Mouse (Mus musculus): Measurements from ENCODE around the gene Dnah8. TPM values are rescaled to one million over a fixed set of nuclear protein-coding genes. Genes with fewer than 3 reads are reported as not detected.

The Dnah8 gene
- polyA plus RNA-seq, 1 experiment from 2014 or later = 2.8 TPM

DNA sequence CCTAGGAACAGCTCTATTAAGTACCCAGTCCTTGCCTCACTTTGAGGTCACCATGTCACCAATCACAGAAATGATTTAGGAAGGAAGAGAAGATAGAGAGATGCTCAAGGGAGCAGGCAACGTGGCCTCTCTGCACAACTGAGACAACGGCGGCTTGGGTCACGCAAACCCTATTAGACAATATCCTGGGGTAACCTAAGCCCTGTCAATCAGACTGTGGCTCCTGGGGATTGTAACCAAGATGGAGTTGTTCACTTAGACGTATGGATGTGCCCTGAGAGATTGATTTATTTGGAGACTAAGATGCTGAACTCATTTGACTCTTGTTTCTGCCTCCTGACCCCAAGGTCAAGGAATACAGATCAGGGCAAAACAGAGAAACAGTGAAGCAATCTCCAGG is 29.7 kb upstream of the Dnah8 start:
- Histone ChIP-seq H3K4me1 (peaks cover 7% of the 10 kb centered on the region; the same call in 1 of the 2 replicates), H3K9me3 (replicated peaks) (no peaks in the 10 kb centered on the region), H3K36me3 (peaks cover 35% of the 10 kb centered on the region), H3K9ac (replicated peaks) (no peak overlapping the region), H3K4me3 (replicated peaks) (no peak overlapping the region), H3K4me2 (no peak overlapping the region), H3K27ac (replicated peaks) (no peak overlapping the region), H3K27me3 (replicated peaks) (no peaks in the 10 kb centered on the region)
- no peak for ATAC-seq (ENCODE audit: low FRiP score)
- WGBS = 64% methylated on average over 5 of the region's 5 CpGs

DNA sequence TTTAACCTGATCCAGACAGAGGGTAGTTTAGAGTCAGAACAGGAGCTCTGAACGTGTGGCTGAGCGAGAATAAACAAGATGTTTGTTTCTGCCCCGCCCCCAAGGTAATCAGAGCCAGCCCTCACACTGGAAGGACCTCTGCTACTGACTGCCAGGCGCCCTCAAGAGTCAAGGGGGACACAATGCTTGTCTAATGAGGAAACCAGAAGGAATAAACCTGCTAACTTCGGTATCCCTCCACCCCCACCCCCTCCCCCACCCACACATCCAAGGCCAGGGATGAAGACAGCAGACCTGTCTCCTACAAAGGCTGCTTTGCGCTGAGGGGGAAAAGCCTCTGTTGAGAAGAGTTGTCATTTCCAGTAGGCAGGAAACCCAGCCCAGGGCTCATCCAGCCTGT is 29.3 kb upstream of the Dnah8 start:
- Histone ChIP-seq H3K9ac (replicated peaks) (no peak overlapping the region), H3K27ac (replicated peaks) (no peak overlapping the region), H3K27me3 (replicated peaks) (no peaks in the 10 kb centered on the region), H3K4me3 (replicated peaks) (no peak overlapping the region), H3K4me1 (peaks cover 7% of the 10 kb centered on the region; the same call in 1 of the 2 replicates), H3K36me3 (peaks cover 38% of the 10 kb centered on the region), H3K4me2 (no peak overlapping the region), H3K9me3 (replicated peaks) (no peaks in the 10 kb centered on the region)
- WGBS = 64% methylated on average over 6 of the region's 6 CpGs
- no peak for ATAC-seq (ENCODE audit: low FRiP score)

DNA sequence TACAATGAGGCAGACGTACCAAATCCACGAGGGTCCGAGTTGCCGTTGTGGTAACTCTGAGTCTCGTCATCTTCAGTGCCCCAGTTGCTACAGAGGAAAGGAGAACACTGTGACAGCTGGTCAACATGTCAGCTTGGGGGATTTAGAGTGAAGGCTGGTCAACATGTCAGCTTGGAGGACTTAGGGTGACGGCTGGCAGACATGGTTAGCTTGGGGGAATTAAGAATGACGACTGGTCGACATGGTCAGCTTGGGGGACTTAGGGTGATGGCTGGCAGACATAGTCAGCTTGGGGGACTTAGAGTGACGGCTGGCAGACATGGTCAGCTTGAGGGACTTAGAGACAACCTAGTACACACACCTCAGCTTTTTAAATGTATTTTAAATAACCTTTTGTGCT is 26.4 kb upstream of the Dnah8 start:
- WGBS = 97% methylated on average over 9 of the region's 9 CpGs
- Histone ChIP-seq H3K27me3 (replicated peaks) (no peaks in the 10 kb centered on the region), H3K4me1 (no peaks in the 10 kb centered on the region), H3K9me3 (replicated peaks) (no peaks in the 10 kb centered on the region), H3K36me3 (peaks cover 53% of the 10 kb centered on the region), H3K4me2 (no peak overlapping the region), H3K27ac (replicated peaks) (no peak overlapping the region), H3K4me3 (replicated peaks) (no peak overlapping the region), H3K9ac (replicated peaks) (no peak overlapping the region)
- ATAC-seq (ENCODE audit: low FRiP score) = no peak

DNA sequence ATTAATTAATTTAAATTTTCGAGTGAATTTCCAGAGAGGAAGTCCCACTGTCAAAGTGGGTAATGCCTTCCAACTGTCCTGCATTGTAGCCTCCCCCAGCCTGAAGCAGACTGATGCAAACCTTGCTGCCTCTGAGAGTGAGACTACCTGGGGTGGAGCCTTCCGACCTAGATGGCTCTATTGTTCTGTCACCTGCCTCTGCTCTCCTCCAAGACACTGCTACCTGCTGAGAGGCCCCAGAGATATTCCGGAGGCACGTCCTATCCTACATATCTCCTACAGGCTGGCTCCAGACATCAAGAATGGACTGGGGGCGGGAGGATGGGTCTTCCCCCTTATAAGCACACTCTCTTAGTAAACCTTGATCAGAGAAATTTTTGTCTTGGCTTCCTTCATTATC is 25.9 kb upstream of the Dnah8 start:
- Histone ChIP-seq H3K27me3 (replicated peaks) (no peaks in the 10 kb centered on the region), H3K36me3 (peaks cover 49% of the 10 kb centered on the region), H3K27ac (replicated peaks) (no peak overlapping the region), H3K4me1 (no peaks in the 10 kb centered on the region), H3K4me2 (no peak overlapping the region), H3K9ac (replicated peaks) (no peak overlapping the region), H3K4me3 (replicated peaks) (no peak overlapping the region), H3K9me3 (replicated peaks) (no peaks in the 10 kb centered on the region)
- no peak for ATAC-seq (ENCODE audit: low FRiP score)
- 95% methylated on average over 5 of the region's 5 CpGs for WGBS

DNA sequence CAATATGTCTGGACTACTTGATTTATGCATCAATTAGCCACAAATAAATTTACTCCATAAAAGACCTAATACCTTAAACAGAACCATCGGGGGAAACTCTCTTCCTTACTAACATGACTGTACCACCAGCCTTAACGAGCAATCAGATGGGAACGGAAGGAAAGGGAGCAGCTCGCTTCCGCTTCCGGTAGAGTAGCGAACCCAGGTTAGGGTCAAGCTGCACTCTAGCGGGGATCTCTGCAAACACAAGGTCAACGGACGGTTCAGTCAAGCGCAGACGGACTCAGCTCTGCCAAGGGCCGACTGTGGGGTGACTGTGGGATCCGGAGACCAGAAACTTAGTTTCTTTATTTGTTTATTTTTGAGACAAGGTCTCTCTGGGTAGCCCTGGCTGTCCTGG is 22.0 kb upstream of the Dnah8 start:
- H3K4me1 ChIP-seq = 0 out of 2 replicates have a peak, but pooled peaks cover under 1% of the 10 kb centered on the region
- no peaks in the 10 kb centered on the region for H3K9me3 ChIP-seq (replicated peaks)
- peaks cover 33% of the 10 kb centered on the region for H3K36me3 ChIP-seq
- no peak overlapping the region for H3K4me2 ChIP-seq
- no peak overlapping the region for H3K4me3 ChIP-seq (replicated peaks)
- ATAC-seq (ENCODE audit: low FRiP score) = no peak
- H3K27me3 ChIP-seq (replicated peaks) = no peaks in the 10 kb centered on the region
- no peak overlapping the region for H3K27ac ChIP-seq (replicated peaks)
- 96% methylated on average over 14 of the region's 14 CpGs for WGBS
- no peak overlapping the region for H3K9ac ChIP-seq (replicated peaks)

DNA sequence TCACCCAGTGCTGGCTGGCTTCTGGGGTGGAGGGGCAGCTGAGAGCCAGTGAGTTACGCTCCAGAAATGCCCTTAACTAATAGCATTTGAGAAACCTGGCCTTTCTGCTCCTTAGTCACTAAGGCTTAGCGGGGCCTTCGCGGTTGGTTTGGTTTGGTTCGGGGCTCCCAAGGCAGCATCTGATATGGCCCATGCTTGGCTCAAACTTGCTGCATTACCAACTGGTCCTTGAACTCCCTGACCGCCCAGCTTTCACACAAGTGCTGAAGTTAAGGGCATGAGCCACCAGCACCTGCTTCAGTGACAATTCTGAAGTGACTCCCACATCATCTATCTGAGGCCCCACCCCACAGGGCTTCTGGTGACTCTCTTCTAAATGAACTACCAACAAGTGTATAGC is 19.9 kb upstream of the Dnah8 start:
- no peak for ATAC-seq (ENCODE audit: low FRiP score)

DNA sequence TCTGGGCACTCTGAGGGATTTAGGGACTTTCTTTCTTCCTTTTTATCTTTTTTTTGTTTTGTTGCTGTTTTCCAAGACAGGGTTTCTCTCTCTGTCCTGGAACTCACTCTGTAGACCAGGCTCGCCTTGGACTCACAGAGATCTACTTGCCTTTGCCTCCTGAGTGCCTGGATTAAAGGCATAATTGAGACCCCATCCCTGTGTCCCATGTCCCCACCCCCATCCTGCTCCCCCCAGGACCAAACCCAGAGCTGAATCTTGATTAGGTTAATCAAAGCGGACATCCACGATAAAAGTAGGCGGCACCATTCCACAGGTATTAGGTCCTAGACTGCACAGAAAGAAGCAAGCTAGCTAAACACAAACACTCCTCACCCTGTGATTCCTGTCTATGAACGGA is 19.2 kb upstream of the Dnah8 start:
- H3K27me3 ChIP-seq (replicated peaks) = no peaks in the 10 kb centered on the region
- no peak overlapping the region for H3K27ac ChIP-seq (replicated peaks)
- ATAC-seq (ENCODE audit: low FRiP score) = no peak
- H3K36me3 ChIP-seq = peaks cover 14% of the 10 kb centered on the region; the same call in 1 of the 2 replicates
- H3K4me3 ChIP-seq (replicated peaks) = no peak overlapping the region
- H3K9me3 ChIP-seq (replicated peaks) = no peaks in the 10 kb centered on the region
- no peak overlapping the region for H3K4me2 ChIP-seq
- 91% methylated on average over 5 of the region's 5 CpGs for WGBS
- peaks cover 13% of the 10 kb centered on the region for H3K4me1 ChIP-seq
- no peak overlapping the region for H3K9ac ChIP-seq (replicated peaks)

More for the DNA sequence above, 19.9 kb upstream of the Dnah8 start:
- Histone ChIP-seq H3K9me3 (replicated peaks) (no peaks in the 10 kb centered on the region), H3K9ac (replicated peaks) (no peak overlapping the region), H3K4me1 (peaks cover 13% of the 10 kb centered on the region), H3K27ac (replicated peaks) (no peak overlapping the region), H3K4me2 (no peak overlapping the region), H3K4me3 (replicated peaks) (no peak overlapping the region), H3K36me3 (peaks cover 18% of the 10 kb centered on the region; the same call in 1 of the 2 replicates), H3K27me3 (replicated peaks) (no peaks in the 10 kb centered on the region)
- WGBS = 91% methylated on average over 6 of the region's 6 CpGs

DNA sequence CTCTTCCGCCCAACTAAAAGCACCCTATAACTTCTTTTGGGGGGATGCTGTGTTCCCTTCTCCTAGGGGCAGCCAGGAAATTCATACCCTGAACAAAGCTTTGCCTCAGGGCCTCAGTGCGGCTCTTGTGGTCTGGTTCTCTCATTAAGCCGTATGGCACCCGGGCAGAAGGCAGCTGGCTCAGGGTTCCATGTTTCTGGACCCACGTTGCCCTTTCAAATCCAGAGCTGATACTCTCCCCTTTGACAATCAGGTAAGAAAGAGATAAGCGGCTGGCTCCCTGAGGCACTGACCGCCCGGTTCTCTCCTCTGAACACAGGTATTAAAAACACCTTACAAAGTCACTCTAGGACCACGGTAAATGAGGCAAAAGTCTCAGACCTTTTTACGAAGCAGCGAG is 17.9 kb upstream of the Dnah8 start:
- Histone ChIP-seq H3K4me3 (replicated peaks) (no peak overlapping the region), H3K36me3 (peaks cover 11% of the 10 kb centered on the region; the same call in 1 of the 2 replicates), H3K9ac (replicated peaks) (no peak overlapping the region), H3K27ac (replicated peaks) (no peak overlapping the region), H3K27me3 (replicated peaks) (no peaks in the 10 kb centered on the region), H3K4me1 (peaks cover 15% of the 10 kb centered on the region), H3K4me2 (no peak overlapping the region), H3K9me3 (replicated peaks) (no peaks in the 10 kb centered on the region)
- 90% methylated on average over 11 of the region's 11 CpGs for WGBS
- no peak for ATAC-seq (ENCODE audit: low FRiP score)

DNA sequence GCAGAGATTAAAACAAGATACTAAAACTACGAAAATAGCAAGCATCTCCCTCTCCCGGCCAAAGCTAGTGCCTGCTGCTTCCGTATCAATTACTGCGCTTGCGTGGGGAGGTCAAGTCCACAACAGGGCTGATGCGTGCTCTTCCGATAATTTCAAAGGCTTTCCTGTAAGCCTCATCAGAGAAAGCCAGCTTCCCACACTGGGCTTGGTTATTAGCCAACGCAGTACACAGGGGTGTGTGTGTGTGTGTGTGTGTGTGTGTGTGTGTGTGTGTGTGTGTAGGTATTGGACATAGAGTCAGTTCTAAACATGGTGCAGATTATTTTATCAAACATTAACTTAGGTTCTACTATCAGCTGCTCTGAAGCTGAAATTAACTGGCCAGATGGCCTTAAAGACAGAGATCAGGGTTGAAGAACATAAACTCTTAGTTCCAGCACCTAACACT is 17.5 kb upstream of the Dnah8 start:
- WGBS = 95% methylated on average over 8 of the region's 8 CpGs
- ATAC-seq (ENCODE audit: low FRiP score) = no peak

DNA sequence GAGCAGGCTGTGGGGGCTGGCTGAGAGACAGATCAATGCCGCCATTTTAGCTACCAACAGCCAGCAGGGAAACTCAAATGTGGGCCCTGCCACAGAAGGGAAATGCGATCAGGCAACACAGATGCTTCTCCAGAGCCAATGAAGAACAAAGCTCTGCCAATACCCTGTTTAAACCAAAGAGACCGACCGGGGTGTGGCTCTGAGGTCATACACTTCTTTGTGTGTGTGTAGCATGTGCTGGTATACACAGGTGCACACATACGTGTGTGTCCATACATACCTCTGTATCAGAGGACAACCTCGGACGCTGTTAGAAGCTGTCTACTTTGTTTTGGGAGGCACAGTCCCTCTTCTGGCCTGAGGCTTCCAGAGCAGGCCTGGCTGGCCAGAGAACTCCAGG is 16.8 kb upstream of the Dnah8 start:
- WGBS = 87% methylated on average over 7 of the region's 7 CpGs
- H3K36me3 ChIP-seq = peaks cover 4% of the 10 kb centered on the region; the same call in 1 of the 2 replicates
- ATAC-seq (ENCODE audit: low FRiP score) = no peak
- H3K9ac ChIP-seq (replicated peaks) = no peak overlapping the region
- H3K4me1 ChIP-seq = peaks cover 25% of the 10 kb centered on the region
- H3K4me3 ChIP-seq (replicated peaks) = no peak overlapping the region
- no peak overlapping the region for H3K4me2 ChIP-seq
- no peaks in the 10 kb centered on the region for H3K27me3 ChIP-seq (replicated peaks)
- no peak overlapping the region for H3K27ac ChIP-seq (replicated peaks)
- no peaks in the 10 kb centered on the region for H3K9me3 ChIP-seq (replicated peaks)

More for the DNA sequence above, 17.5 kb upstream of the Dnah8 start:
- no peak overlapping the region for H3K9ac ChIP-seq (replicated peaks)
- H3K9me3 ChIP-seq (replicated peaks) = no peaks in the 10 kb centered on the region
- H3K27ac ChIP-seq (replicated peaks) = no peak overlapping the region
- peaks cover 11% of the 10 kb centered on the region; the same call in 1 of the 2 replicates for H3K36me3 ChIP-seq
- no peak overlapping the region for H3K4me2 ChIP-seq
- H3K27me3 ChIP-seq (replicated peaks) = no peaks in the 10 kb centered on the region
- no peak overlapping the region for H3K4me3 ChIP-seq (replicated peaks)
- peaks cover 20% of the 10 kb centered on the region for H3K4me1 ChIP-seq

DNA sequence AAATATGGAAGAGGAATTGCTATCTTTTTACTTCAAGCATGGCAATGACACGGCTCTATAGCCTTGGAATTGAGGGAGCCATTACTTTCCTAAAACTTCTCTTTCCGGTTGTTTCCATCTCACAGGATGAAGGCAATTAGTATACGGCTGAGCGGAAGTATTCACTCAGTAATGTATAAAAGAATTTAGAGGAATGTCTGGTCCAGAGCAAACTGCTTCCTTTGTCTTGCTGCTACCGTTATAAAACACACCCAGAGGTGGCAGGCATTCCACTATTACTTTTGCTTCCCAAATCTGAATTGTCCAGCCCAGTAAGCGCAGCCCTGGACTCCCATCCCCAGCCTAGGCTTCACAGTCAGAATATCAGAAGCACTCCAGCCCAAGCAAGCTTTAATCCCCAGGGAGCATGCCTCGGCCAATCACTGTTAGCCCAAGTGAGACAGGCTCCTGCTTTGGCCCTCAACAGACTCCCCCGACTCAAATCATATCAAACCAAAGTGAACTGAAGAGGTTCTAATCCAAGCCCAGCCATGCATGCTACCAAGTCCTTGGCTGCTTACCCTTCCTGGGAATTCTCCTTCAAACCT is 16.2 kb upstream of the Dnah8 start:
- no peak overlapping the region for H3K4me3 ChIP-seq (replicated peaks)
- no peak overlapping the region for H3K9ac ChIP-seq (replicated peaks)
- no peak overlapping the region; the same call in 1 of the 2 replicates for H3K27ac ChIP-seq (replicated peaks)
- no peaks in the 10 kb centered on the region for H3K9me3 ChIP-seq (replicated peaks)
- 31% methylated on average over 8 of the region's 8 CpGs for WGBS
- no peak overlapping the region for H3K4me2 ChIP-seq
- H3K27me3 ChIP-seq (replicated peaks) = no peaks in the 10 kb centered on the region
- H3K4me1 ChIP-seq = peaks cover 25% of the 10 kb centered on the region
- no peak for ATAC-seq (ENCODE audit: low FRiP score)
- H3K36me3 ChIP-seq = no peaks in the 10 kb centered on the region

DNA sequence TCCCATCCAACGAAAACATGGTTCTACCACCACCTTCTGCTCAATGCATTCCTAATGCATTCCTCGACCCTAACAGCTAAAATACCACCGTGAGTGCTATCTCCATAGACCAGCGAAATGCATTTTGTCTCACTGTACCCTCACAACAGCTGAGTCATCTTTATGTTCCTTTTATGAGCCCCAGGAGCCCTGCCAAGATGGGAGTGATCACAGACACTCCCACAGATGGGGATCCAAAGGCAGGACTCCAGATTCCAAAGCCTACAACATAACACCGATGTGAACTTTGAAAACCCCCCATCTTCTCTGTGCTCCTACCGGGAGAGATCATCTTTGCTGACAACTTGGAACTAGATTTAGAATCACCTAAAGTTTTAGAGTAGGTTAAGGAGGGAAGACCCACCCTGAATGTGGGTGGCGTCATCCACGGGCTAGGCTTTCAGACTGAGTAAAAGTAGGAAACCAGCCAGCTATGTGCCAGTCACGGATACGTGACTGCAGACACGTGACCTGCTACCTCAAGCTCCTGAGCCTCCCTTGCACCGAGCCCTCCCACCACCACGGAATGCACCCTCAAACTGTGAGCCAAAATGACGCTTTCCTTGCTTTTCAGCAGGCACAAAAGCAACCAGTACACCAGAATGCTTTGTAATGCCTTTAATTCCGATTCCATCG is 14.7 kb upstream of the Dnah8 start:
- Histone ChIP-seq H3K4me2 (no peak overlapping the region; the same call in 1 of the 2 replicates), H3K9ac (replicated peaks) (no peak overlapping the region), H3K4me1 (peaks cover 25% of the 10 kb centered on the region), H3K4me3 (replicated peaks) (no peak overlapping the region), H3K27me3 (replicated peaks) (no peaks in the 10 kb centered on the region), H3K27ac (replicated peaks) (no peak overlapping the region), H3K36me3 (no peaks in the 10 kb centered on the region), H3K9me3 (replicated peaks) (no peaks in the 10 kb centered on the region)
- no peak for ATAC-seq (ENCODE audit: low FRiP score)
- 83% methylated on average over 16 of the region's 16 CpGs for WGBS

Data from neural tube, embryonic 15.5 days (tissue).